Mouse (Mus musculus): ENCODE measurements around the gene Vps16.

- no peak for TF ChIP-seq POLR2A (IDR thresholded peaks at IDR 0.05; ENCODE audit: extremely low read depth, insufficient read depth, low read length)
- TF ChIP-seq CTCF (IDR thresholded peaks at IDR 0.05; ENCODE audit: extremely low read depth, insufficient read depth, low read length), result no peak
Measured at GRCm38 (mm10) chr2:130452266-130452665, 28.1 kb downstream of the Vps16 start.

Measured in cortical plate, adult 2 months (tissue).